Mouse (Mus musculus) hindbrain, embryonic 16.5 days (tissue): ENCODE results near the gene Tnfsf9. TPM values are rescaled to one million over a fixed set of nuclear protein-coding genes. Genes with fewer than 3 reads are reported as not detected.

Experiments
- ATAC-seq: fragments of 200-750 bp; cut with Nextera tagmentation; 2 replicates; pipeline ENCODE4 v1.8.0; 2017; ENCODE audit warnings: moderate TSS enrichment, moderate library complexity
- H3K27ac ChIP-seq: fragments of 300-500 bp; sonication (generic); 2 replicates; pipeline ENCODE4 v1.5.1; 2014; ENCODE audit warnings: low read depth, mild to moderate bottlenecking, control low read depth, low read length, moderate library complexity
- H3K27me3 ChIP-seq: fragments of 300-500 bp; sonication (generic); replicated peaks from 2 replicates; pipeline ENCODE4 v1.6.1; 2014; ENCODE audit warnings: low read length; ENCODE audit not compliant: control insufficient read depth, insufficient read depth
- H3K36me3 ChIP-seq: fragments of 300-500 bp; sonication (generic); 2 replicates; pipeline ENCODE4 v1.6.1; 2014; ENCODE audit warnings: mild to moderate bottlenecking, low read length, moderate library complexity, mixed read lengths; ENCODE audit not compliant: control insufficient read depth, insufficient read depth
- H3K4me1 ChIP-seq: fragments of 300-500 bp; sonication (generic); 2 replicates; pipeline ENCODE4 v1.6.1; 2014; ENCODE audit warnings: low read depth, low read length; ENCODE audit not compliant: control insufficient read depth, insufficient read depth
- H3K4me2 ChIP-seq: fragments of 300-500 bp; sonication (generic); 2 replicates; pipeline ENCODE4 v1.6.1; 2014; ENCODE audit warnings: mild to moderate bottlenecking, low read length, control low read depth, moderate library complexity
- H3K4me3 ChIP-seq: fragments of 300-500 bp; sonication (generic); 2 replicates; pipeline ENCODE4 v1.5.1; 2014; ENCODE audit warnings: mild to moderate bottlenecking, low read length, control low read depth, moderate library complexity
- H3K9ac ChIP-seq: fragments of 300-500 bp; sonication (generic); 2 replicates; pipeline ENCODE4 v1.6.1; 2014; ENCODE audit warnings: low read depth, mild to moderate bottlenecking, control low read depth, low read length, moderate library complexity
- H3K9me3 ChIP-seq: fragments of 300-500 bp; sonication (generic); 2 replicates; pipeline ENCODE4 v1.6.1; 2014; ENCODE audit warnings: mild to moderate bottlenecking, low read length, moderate library complexity; ENCODE audit not compliant: control insufficient read depth
- WGBS: fragments of 180-500 bp; shearing (Covaris S2); extraction: QIAGEN DNeasy Blood & Tissue Kit; methylation state at CpG from one replicate; pipeline ENCODE4 v1.1.7; 2014; 5-methylcytosine and 5-hydroxymethylcytosine counted together
- polyA plus RNA-seq: library from polyadenylated mRNA; unstranded; fragments of >200 nt; fragmentation: Nextera tagmentation; extraction: Ambion mirVana; gene quantifications from 2 replicates; pipeline ENCODE4 v1.2.1, GENCODE M21; 2015

The Tnfsf9 gene
- polyA plus RNA-seq, 1 experiment from 2014 or later: 9.3 TPM

GRCm38 (mm10) chr17:57104496-57104895, 629 bp upstream of the Tnfsf9 start:
- Histone ChIP-seq H3K27me3 (no peaks in the 10 kb centered on the region), H3K4me1 (peaks cover 10% of the 10 kb centered on the region; the same call in 1 of the 2 replicates), H3K36me3 (no peaks in the 10 kb centered on the region), H3K9ac (peak overlapping the region; percentile 73), H3K4me3 (peak overlapping the region; percentile 72), H3K9me3 (no peaks in the 10 kb centered on the region), H3K4me2 (peak overlapping the region; percentile 82), H3K27ac (no peak overlapping the region)
- peak; percentile 22; the same call in 1 of the 2 replicates for ATAC-seq
- 34% methylated on average over 4 of the region's 4 CpGs for WGBS

GRCm38 (mm10) chr17:57106035-57106368, 877 bp downstream of the Tnfsf9 start:
- WGBS: 6% methylated on average over 9 of the region's 9 CpGs
- Histone ChIP-seq H3K9me3 (no peaks in the 10 kb centered on the region), H3K27me3 (no peaks in the 10 kb centered on the region), H3K9ac (peak overlapping the region; percentile 73), H3K36me3 (no peaks in the 10 kb centered on the region), H3K4me1 (peaks cover 10% of the 10 kb centered on the region; the same call in 1 of the 2 replicates), H3K27ac (no peak overlapping the region), H3K4me3 (peak overlapping the region; percentile 72), H3K4me2 (peak overlapping the region; percentile 82)
- ATAC-seq: peak; percentile 9; the same call in 1 of the 2 replicates

GRCm38 (mm10) chr17:57107064-57107463, 1.9 kb downstream of the Tnfsf9 start:
- no peak overlapping the region for H3K27ac ChIP-seq
- no peaks in the 10 kb centered on the region for H3K27me3 ChIP-seq
- 88% methylated on average over 5 of the region's 5 CpGs for WGBS
- H3K4me2 ChIP-seq: no peak overlapping the region; the same call in 1 of the 2 replicates
- H3K4me1 ChIP-seq: peaks cover 10% of the 10 kb centered on the region; the same call in 1 of the 2 replicates
- H3K9me3 ChIP-seq: no peaks in the 10 kb centered on the region
- no peak overlapping the region for H3K9ac ChIP-seq
- H3K4me3 ChIP-seq: no peak overlapping the region
- H3K36me3 ChIP-seq: no peaks in the 10 kb centered on the region
- ATAC-seq: no peak

- 82% methylated on average over 7 of the region's 7 CpGs for WGBS
- no peaks in the 10 kb centered on the region for H3K36me3 ChIP-seq
These were observed 3.0 kb downstream of the Tnfsf9 start for GRCm38 (mm10) chr17:57108040-57108665.

GRCm38 (mm10) chr17:57108666-57109171, 3.6 kb downstream of the Tnfsf9 start:
- no peak overlapping the region for H3K27ac ChIP-seq
- H3K36me3 ChIP-seq: no peaks in the 10 kb centered on the region
- no peak overlapping the region for H3K9ac ChIP-seq
- no peaks in the 10 kb centered on the region for H3K27me3 ChIP-seq
- H3K4me1 ChIP-seq: peaks cover 10% of the 10 kb centered on the region; the same call in 1 of the 2 replicates
- no peak for ATAC-seq
- H3K4me3 ChIP-seq: no peak overlapping the region
- no peak overlapping the region for H3K4me2 ChIP-seq
- H3K9me3 ChIP-seq: no peaks in the 10 kb centered on the region
- 60% methylated on average over 5 of the region's 5 CpGs for WGBS

More at GRCm38 (mm10) chr17:57108040-57108665, 3.0 kb downstream of the Tnfsf9 start:
- ATAC-seq: no peak
- Histone ChIP-seq H3K4me2 (no peak overlapping the region), H3K27ac (no peak overlapping the region), H3K9me3 (no peaks in the 10 kb centered on the region), H3K9ac (no peak overlapping the region), H3K27me3 (no peaks in the 10 kb centered on the region), H3K4me3 (no peak overlapping the region), H3K4me1 (peaks cover 10% of the 10 kb centered on the region; the same call in 1 of the 2 replicates)

GRCm38 (mm10) chr17:57110005-57110404, 4.9 kb downstream of the Tnfsf9 start:
- Histone ChIP-seq H3K9ac (no peak overlapping the region), H3K9me3 (no peaks in the 10 kb centered on the region), H3K4me3 (no peak overlapping the region), H3K4me1 (peaks cover 4% of the 10 kb centered on the region; the same call in 1 of the 2 replicates), H3K4me2 (no peak overlapping the region), H3K27ac (no peak overlapping the region), H3K27me3 (no peaks in the 10 kb centered on the region), H3K36me3 (no peaks in the 10 kb centered on the region)
- WGBS: 82% methylated on average over 1 of the region's 1 CpGs
- no peak for ATAC-seq

- Histone ChIP-seq H3K4me3 (no peak overlapping the region), H3K27ac (no peak overlapping the region), H3K9ac (no peak overlapping the region), H3K27me3 (no peaks in the 10 kb centered on the region), H3K4me1 (no peaks in the 10 kb centered on the region), H3K36me3 (no peaks in the 10 kb centered on the region), H3K9me3 (no peaks in the 10 kb centered on the region), H3K4me2 (no peak overlapping the region)
- 94% methylated on average over 10 of the region's 10 CpGs for WGBS
- ATAC-seq: no peak
These were observed 7.8 kb downstream of the Tnfsf9 start for GRCm38 (mm10) chr17:57112768-57113474.

GRCm38 (mm10) chr17:57116801-57117200, 11.7 kb downstream of the Tnfsf9 start:
- no peaks in the 10 kb centered on the region for H3K27me3 ChIP-seq
- no peak overlapping the region for H3K27ac ChIP-seq
- H3K9ac ChIP-seq: no peak overlapping the region
- H3K4me3 ChIP-seq: no peak overlapping the region
- WGBS: 88% methylated on average over 2 of the region's 2 CpGs
- H3K4me2 ChIP-seq: no peak overlapping the region
- no peak for ATAC-seq
- H3K4me1 ChIP-seq: no peaks in the 10 kb centered on the region
- H3K36me3 ChIP-seq: no peaks in the 10 kb centered on the region
- no peaks in the 10 kb centered on the region for H3K9me3 ChIP-seq
